Mouse (Mus musculus) neural tube, embryonic 15.5 days (tissue): ENCODE measurements at regions not wholly inside any gene's neighbourhood (a gene's known extent, or its start where the extent isn't known, plus 50 kb on each side); places are given as distances from the start of the nearest gene placed in this dataset.

ENCODE experiments used
- ATAC-seq: fragments of 200-750 bp; cut with Nextera tagmentation; 2 replicates; pipeline ENCODE4 v1.8.0; 2017; ENCODE audit warnings: mild to moderate bottlenecking, moderate TSS enrichment, moderate library complexity; ENCODE audit not compliant: low FRiP score
- H3K27ac ChIP-seq: fragments of 300-500 bp; sonication (generic); replicated peaks from 2 replicates; pipeline ENCODE4 v1.5.1; 2015; ENCODE audit warnings: mild to moderate bottlenecking, inconsistent platforms
- H3K27me3 ChIP-seq: fragments of 300-500 bp; sonication (generic); replicated peaks from 2 replicates; pipeline ENCODE4 v1.6.1; 2015; ENCODE audit warnings: inconsistent platforms
- H3K36me3 ChIP-seq: fragments of 300-500 bp; sonication (generic); 2 replicates; pipeline ENCODE4 v1.6.1; 2015; ENCODE audit warnings: inconsistent platforms
- H3K4me1 ChIP-seq: fragments of 300-500 bp; sonication (generic); 2 replicates; pipeline ENCODE4 v1.6.1; 2015; ENCODE audit warnings: inconsistent platforms
- H3K4me2 ChIP-seq: fragments of 300-500 bp; sonication (generic); 2 replicates; pipeline ENCODE4 v1.6.1; 2015; ENCODE audit warnings: inconsistent platforms, mild to moderate bottlenecking, moderate library complexity
- H3K4me3 ChIP-seq: fragments of 300-500 bp; sonication (generic); replicated peaks from 2 replicates; pipeline ENCODE4 v1.5.1; 2015; ENCODE audit warnings: mild to moderate bottlenecking, inconsistent platforms
- H3K9ac ChIP-seq: fragments of 300-500 bp; sonication (generic); replicated peaks from 2 replicates; pipeline ENCODE4 v1.6.1; 2015; ENCODE audit warnings: mild to moderate bottlenecking, inconsistent platforms
- H3K9me3 ChIP-seq: fragments of 300-500 bp; sonication (generic); replicated peaks from 2 replicates; pipeline ENCODE4 v1.6.1; 2016; ENCODE audit warnings: inconsistent platforms
- WGBS: fragments of 180-500 bp; shearing (Covaris S2); methylation state at CpG from one replicate; pipeline ENCODE4 v1.1.7; 2015; ENCODE audit warnings: mixed read lengths; 5-methylcytosine and 5-hydroxymethylcytosine counted together

GRCm38 (mm10) chr1:152152474-152152873 is 62.5 kb upstream of the 1700025G04Rik start:
- H3K27me3 ChIP-seq: no peaks in the 10 kb centered on the region
- H3K9ac ChIP-seq: no peak overlapping the region
- no peak overlapping the region for H3K4me2 ChIP-seq
- H3K4me1 ChIP-seq: no peaks in the 10 kb centered on the region
- no peak overlapping the region for H3K27ac ChIP-seq
- no peaks in the 10 kb centered on the region for H3K36me3 ChIP-seq
- H3K9me3 ChIP-seq: no peaks in the 10 kb centered on the region
- H3K4me3 ChIP-seq: no peak overlapping the region
- no peak for ATAC-seq
- 84% methylated on average over 5 of the region's 5 CpGs for WGBS

- Histone ChIP-seq H3K27ac (no peak overlapping the region), H3K4me2 (no peak overlapping the region), H3K36me3 (no peaks in the 10 kb centered on the region), H3K4me3 (no peak overlapping the region), H3K4me1 (no peaks in the 10 kb centered on the region), H3K9ac (no peak overlapping the region), H3K27me3 (no peaks in the 10 kb centered on the region), H3K9me3 (no peaks in the 10 kb centered on the region)
- 61% methylated on average over 3 of the region's 3 CpGs for WGBS
- ATAC-seq: no peak
Observed at GRCm38 (mm10) chr1:152148731-152149130, 58.8 kb upstream of the 1700025G04Rik start.

DNA sequence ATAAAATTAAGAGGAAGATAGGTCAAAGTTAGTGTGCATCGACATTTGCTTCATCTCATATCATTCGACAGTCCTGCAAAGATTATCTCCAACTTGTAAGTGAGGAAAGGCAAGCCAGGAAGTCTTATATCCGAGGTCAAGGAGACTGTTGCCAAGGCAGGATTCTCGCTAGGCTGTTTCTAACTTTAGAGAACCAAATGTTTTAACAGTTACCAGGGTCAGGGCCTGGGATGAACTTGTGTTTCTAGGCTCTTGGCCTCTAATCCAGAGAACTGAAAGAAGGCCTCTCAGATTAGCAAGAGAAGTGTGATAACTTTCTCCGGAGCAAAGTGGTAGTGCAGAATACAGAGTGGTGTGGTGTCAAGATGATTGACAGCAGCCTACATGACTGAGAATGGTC is 50.2 kb upstream of the 1700025G04Rik start:
- no peaks in the 10 kb centered on the region for H3K4me1 ChIP-seq
- no peaks in the 10 kb centered on the region; the same call in 1 of the 2 replicates for H3K9me3 ChIP-seq
- no peak overlapping the region for H3K4me2 ChIP-seq
- no peak for ATAC-seq
- no peak overlapping the region for H3K9ac ChIP-seq
- no peaks in the 10 kb centered on the region for H3K27me3 ChIP-seq
- 84% methylated on average over 5 of the region's 5 CpGs for WGBS
- H3K36me3 ChIP-seq: no peaks in the 10 kb centered on the region
- H3K27ac ChIP-seq: no peak overlapping the region
- H3K4me3 ChIP-seq: no peak overlapping the region
